Mouse (Mus musculus) heart, postnatal 0 days (tissue): ENCODE data around the gene Zfp600. TPM values are rescaled to one million over a fixed set of nuclear protein-coding genes. Genes with fewer than 3 reads are reported as not detected.
"Not testable (repeated sequence)": the region's sequence is repeated elsewhere in the genome, so short reads cannot be mapped to it uniquely, and the experiment has no call there.

Source experiments
- ATAC-seq: fragments of 200-750 bp; cut with Nextera tagmentation; 2 replicates; pipeline ENCODE4 v1.8.0; 2017; ENCODE audit warnings: low read depth, moderate number of reproducible peaks, moderate library complexity; ENCODE audit not compliant: insufficient read depth
- DNase-seq: peaks from one replicate; pipeline ENCODE4 v3.0.0-alpha.2; 2016; ENCODE audit warnings: low spot score
- H3K27ac ChIP-seq: fragments of 300-500 bp; sonication (generic); 2 replicates; pipeline ENCODE4 v1.5.1; 2014; ENCODE audit warnings: low read depth, mild to moderate bottlenecking
- H3K27me3 ChIP-seq: fragments of 300-500 bp; sonication (generic); 2 replicates; pipeline ENCODE4 v1.6.1; 2014; ENCODE audit warnings: low read length, mixed read lengths; ENCODE audit not compliant: control insufficient read depth, insufficient read depth
- H3K36me3 ChIP-seq: fragments of 300-500 bp; sonication (generic); replicated peaks from 2 replicates; pipeline ENCODE4 v1.6.1; 2014; ENCODE audit warnings: low read length, mixed read lengths; ENCODE audit not compliant: control insufficient read depth, insufficient read depth
- H3K4me1 ChIP-seq: fragments of 300-500 bp; sonication (generic); 2 replicates; pipeline ENCODE4 v1.6.1; 2014; ENCODE audit warnings: antibody characterized with exemption; ENCODE audit not compliant: control insufficient read depth, insufficient read depth
- H3K4me2 ChIP-seq: fragments of 300-500 bp; sonication (generic); 2 replicates; pipeline ENCODE4 v1.6.1; 2014; ENCODE audit warnings: low read depth, mild to moderate bottlenecking, low read length, moderate library complexity
- H3K4me3 ChIP-seq: fragments of 300-500 bp; sonication (generic); 2 replicates; pipeline ENCODE4 v1.5.1; 2014; ENCODE audit warnings: low read depth, low read length
- H3K9ac ChIP-seq: fragments of 300-500 bp; sonication (generic); replicated peaks from 2 replicates; pipeline ENCODE4 v1.6.1; 2014; ENCODE audit warnings: low read depth, low read length, mixed read lengths
- H3K9me3 ChIP-seq: fragments of 300-500 bp; sonication (generic); replicated peaks from 2 replicates; pipeline ENCODE4 v1.6.1; 2016; ENCODE audit warnings: low read length; ENCODE audit not compliant: control insufficient read depth
- WGBS: fragments of 180-500 bp; shearing (Covaris S2); extraction: QIAGEN DNeasy Blood & Tissue Kit; methylation state at CpG from one replicate; pipeline ENCODE4 v1.1.7; 2014; 5-methylcytosine and 5-hydroxymethylcytosine counted together
- polyA plus RNA-seq: library from polyadenylated mRNA; unstranded; fragments of >200 nt; fragmentation: Nextera tagmentation; extraction: Ambion mirVana; gene quantifications from 2 replicates; pipeline ENCODE4 v1.2.1, GENCODE M21; 2015
- total RNA-seq: library from RNA; depleted of rRNA; stranded (reverse); fragments of >200 nt; gene quantifications from 2 replicates; pipeline ENCODE4 v1.2.3, GENCODE M21; 2014; ENCODE audit warnings: low replicate concordance; rRNA removed

Gene Zfp600
- total RNA-seq: not detected in 2 replicates
- polyA plus RNA-seq: not detected in 2 replicates

DNA sequence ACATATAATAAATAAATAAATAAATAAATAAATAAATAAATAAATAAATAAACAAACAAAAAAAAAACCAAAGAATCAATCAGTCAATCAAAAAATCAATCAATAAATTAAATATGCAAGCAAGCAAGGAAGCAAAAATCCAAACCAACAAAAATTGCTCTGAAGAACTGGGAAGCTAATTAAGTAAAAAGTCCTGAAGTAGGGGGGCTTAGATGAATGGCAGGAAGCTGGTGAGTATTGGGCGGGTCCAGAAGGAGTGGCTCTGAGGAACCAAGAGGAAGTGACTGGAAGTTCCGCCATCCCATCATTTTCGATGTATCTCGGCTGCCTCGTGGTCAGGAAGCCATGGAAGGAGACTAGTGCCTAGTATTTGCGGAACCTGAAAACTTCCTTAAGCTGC, at the start of gene Zfp600:
Gene Zfp600, plus strand, starts transcription at position 301 of the 400 bp plus-strand sequence.
- H3K9ac ChIP-seq, H3K4me2 ChIP-seq, ATAC-seq, H3K9me3 ChIP-seq, DNase-seq, H3K36me3 ChIP-seq, H3K27me3 ChIP-seq, H3K4me3 ChIP-seq, H3K27ac ChIP-seq, H3K4me1 ChIP-seq: not testable (repeated sequence)
- no CpG with 5 or more reads among the region's 6 CpGs for WGBS

DNA sequence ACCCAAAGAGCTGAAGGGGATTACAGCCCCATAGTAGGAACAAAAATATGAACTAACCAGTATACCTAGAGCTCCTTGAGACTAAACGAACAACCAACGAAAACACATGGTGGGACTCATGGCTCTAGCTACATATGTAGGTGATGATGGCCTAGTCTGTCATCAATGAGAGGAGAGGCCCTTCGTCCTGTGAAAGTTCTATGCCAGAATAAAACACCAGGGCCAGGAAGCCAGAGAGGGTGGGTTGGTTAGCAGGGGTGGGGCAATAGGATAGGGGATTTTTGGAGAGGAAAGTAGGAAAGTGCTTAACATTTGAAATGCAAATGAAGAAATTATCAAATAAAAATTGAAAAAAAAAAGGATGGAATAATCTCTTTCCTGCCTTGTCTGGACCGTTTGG, 6.3 kb downstream of the Zfp600 start:
- H3K27ac ChIP-seq, ATAC-seq: not testable (repeated sequence)
- WGBS: 63% methylated on average over 3 of the region's 4 CpGs

DNA sequence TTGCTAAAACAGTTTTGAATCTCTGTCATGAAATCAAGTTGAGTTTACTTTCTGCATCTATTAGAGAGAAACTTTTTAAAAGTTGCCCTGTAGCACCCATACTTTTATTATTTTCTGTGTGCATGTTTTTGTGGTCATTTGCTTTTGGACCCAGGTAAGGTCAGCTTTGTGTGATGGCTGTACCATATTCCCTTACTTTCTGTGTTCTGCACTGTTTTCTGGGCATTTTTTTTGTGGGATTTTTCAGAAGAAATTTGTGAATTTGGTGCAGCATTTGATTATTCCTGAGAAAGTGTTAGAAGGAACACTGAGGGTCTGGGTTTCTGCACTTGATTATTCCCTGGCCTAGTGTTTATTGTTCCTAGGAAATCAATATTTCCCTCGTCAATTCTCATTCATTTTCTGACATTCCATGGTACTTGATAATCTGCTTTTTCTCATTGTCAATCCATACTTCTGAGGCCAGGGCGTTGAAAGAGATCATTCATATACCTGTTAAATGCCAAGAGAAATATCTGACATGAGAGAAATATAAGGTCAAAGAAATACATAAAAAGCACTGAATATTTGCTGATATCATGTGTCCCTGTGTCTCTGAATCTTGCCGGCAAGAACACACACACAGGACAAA, 10.7 kb downstream of the Zfp600 start:
- H3K36me3 ChIP-seq, DNase-seq, ATAC-seq, H3K4me3 ChIP-seq, H3K27me3 ChIP-seq, H3K9ac ChIP-seq, H3K4me1 ChIP-seq, H3K4me2 ChIP-seq, H3K27ac ChIP-seq: not testable (repeated sequence)
- 70% methylated on average over 3 of the region's 3 CpGs for WGBS
- H3K9me3 ChIP-seq: peaks cover 10% of the 10 kb centered on the region; the same call in 1 of the 2 replicates

More for the DNA sequence above, 6.3 kb downstream of the Zfp600 start:
- H3K9ac ChIP-seq, H3K4me2 ChIP-seq, H3K36me3 ChIP-seq, H3K27me3 ChIP-seq, DNase-seq, H3K4me3 ChIP-seq, H3K9me3 ChIP-seq, H3K4me1 ChIP-seq: not testable (repeated sequence)

DNA sequence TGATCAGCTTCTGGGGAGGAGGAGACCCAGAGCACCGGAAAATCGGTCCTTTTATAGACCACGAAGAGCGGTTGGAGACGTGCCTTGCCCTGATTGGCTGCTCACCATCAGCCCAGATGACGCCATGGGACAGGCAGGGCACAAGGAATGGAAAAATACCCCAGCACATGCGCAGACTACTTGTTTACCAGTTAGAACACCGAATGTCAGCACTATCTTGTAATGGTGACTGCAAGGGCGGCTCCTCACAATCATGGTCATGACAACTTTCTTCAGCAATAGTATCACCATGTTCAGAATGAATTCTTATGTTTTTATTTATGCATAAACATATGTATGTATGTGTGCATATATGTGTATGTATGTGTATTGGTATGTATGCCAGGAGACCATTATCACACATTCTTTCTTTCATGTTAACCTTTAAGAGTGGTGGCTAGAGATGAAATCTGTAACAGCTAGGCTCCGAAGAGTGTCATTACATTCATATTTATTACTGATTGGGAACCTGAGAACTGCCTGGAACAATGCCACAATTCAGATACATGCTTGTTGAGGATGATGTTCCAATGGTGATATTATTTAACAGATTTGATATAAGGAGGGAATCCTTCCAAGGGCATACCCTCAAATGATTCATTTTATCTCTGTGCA, 11.4 kb downstream of the Zfp600 start:
- H3K4me2 ChIP-seq, H3K9ac ChIP-seq, H3K4me3 ChIP-seq, H3K4me1 ChIP-seq, DNase-seq, H3K27ac ChIP-seq, H3K27me3 ChIP-seq, H3K36me3 ChIP-seq: not testable (repeated sequence)
- 73% methylated on average over 10 of the region's 10 CpGs for WGBS
- ATAC-seq: peak; percentile 56
- H3K9me3 ChIP-seq: peaks cover 10% of the 10 kb centered on the region; the same call in 1 of the 2 replicates

DNA sequence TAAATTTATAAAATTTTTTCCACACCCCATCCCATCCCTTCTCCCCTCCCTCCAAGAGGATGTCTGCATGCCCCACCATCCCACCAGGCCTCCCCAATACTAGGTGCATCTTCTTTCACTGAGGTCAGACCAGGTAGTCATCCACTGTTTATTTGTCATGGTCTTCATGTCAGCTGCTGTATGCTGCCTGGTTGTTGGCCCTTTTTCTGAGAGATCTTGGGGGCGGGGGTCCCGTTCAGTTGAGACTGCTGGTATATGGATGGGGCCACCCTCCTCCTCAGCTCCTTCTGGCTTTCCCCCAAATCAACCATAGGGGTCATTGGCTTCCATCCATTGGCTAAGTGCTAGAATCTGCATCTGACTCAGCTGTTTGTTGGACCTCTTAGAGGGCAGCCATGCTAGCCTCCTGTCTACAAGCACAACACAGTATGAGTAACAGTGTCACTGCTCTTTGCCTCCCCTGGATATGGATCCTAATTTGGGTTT, 12.1 kb downstream of the Zfp600 start:
- not testable (repeated sequence) for DNase-seq, H3K4me2 ChIP-seq, H3K27ac ChIP-seq, H3K9ac ChIP-seq, H3K27me3 ChIP-seq, H3K4me3 ChIP-seq, H3K36me3 ChIP-seq, H3K4me1 ChIP-seq
- WGBS: no CpG with 5 or more reads among the region's 2 CpGs
- H3K9me3 ChIP-seq: peaks cover 16% of the 10 kb centered on the region
- peak; percentile 61 for ATAC-seq

DNA sequence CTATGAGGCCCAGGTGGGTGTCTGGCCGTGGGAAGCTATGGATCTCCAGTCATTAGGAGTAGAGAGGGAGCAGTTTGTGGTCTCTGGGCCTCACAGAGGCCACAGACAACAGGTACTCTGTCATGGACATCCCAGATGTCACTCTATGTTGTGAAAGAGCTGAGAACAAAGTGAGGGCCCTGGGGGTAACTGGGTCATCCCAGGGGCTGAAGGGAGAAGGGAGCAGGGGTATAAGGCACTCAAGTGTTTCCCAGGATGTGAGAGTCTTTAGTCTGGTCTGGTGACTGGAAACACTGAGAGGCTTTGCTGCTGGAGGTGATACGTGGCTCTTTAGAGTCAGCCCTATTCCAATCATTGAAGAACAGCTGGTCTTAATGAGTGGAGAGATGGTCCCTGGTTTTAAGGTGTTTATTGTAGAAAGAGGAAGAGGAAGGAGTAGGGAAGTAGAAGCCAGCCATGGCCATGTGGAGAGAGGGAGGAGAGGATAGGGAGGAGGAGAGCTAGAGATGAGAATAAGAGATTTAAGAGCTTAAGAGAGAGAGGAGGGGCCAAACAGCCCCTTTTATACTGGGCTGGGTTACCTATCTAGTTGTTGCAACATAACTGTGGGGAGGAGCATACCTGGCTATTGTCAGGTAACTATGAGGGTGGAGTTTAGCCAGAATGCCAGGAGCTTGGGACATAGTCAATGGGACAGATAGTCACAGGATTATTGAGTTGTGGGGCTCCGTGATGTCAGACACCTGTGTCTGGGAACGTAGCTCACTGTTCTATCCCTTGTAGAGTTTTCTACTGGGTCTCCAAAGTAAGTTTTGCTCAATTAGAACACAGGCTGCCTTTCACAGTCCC, 17.0 kb downstream of the Zfp600 start:
- not testable (repeated sequence) for H3K27me3 ChIP-seq, H3K4me2 ChIP-seq, H3K9ac ChIP-seq, H3K4me1 ChIP-seq, H3K4me3 ChIP-seq, H3K27ac ChIP-seq, H3K36me3 ChIP-seq, DNase-seq
- ATAC-seq: peak; percentile 58
- 45% methylated on average over 3 of the region's 4 CpGs for WGBS
- H3K9me3 ChIP-seq: peaks cover 13% of the 10 kb centered on the region

DNA sequence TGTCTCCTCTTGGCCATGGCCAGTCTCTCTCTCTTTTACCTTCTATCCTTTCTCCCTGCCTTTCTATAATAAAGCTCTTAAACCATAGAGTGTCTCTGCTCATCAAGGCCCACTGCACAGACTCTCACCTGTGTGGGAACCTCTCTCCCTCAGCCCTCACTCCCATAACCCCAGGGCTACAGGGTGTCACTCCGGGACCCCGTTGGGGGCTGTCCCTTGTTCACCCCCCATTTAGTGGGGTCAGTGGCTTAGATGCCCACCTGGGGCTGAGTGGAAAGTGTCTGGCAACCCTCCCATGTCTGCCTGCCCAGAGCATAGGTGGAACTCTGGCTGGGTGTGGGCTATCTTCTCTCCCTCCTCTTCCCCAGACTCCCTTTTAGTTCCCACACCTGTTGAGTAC, 47.7 kb downstream of the Zfp600 start:
- not testable (repeated sequence) for H3K27me3 ChIP-seq, H3K4me1 ChIP-seq, DNase-seq, H3K9ac ChIP-seq, H3K9me3 ChIP-seq, H3K4me2 ChIP-seq, H3K36me3 ChIP-seq, H3K27ac ChIP-seq, ATAC-seq, H3K4me3 ChIP-seq
- WGBS: 70% methylated on average over 2 of the region's 2 CpGs
